Mouse (Mus musculus) thymus, adult 2 months (tissue): ENCODE data around the gene Atf6b.

Experiments used
- CTCF ChIP-seq: fragments of 200-500 bp; IDR thresholded peaks from 2 replicates; pipeline ENCODE4 v1.5.1; 2012; ENCODE audit warnings: mild to moderate bottlenecking, control low read depth, low read length, moderate library complexity, borderline replicate concordance; ENCODE audit not compliant: control insufficient read depth, poor library complexity, insufficient read depth; ENCODE audit errors: extremely low read depth
- POLR2A ChIP-seq: fragments of 200-500 bp; IDR thresholded peaks from 2 replicates; pipeline ENCODE4 v1.6.1; 2012; ENCODE audit warnings: mild to moderate bottlenecking, low read length, control low read depth, moderate library complexity; ENCODE audit not compliant: control insufficient read depth, poor library complexity, insufficient read depth; ENCODE audit errors: extremely low read depth

DNA sequence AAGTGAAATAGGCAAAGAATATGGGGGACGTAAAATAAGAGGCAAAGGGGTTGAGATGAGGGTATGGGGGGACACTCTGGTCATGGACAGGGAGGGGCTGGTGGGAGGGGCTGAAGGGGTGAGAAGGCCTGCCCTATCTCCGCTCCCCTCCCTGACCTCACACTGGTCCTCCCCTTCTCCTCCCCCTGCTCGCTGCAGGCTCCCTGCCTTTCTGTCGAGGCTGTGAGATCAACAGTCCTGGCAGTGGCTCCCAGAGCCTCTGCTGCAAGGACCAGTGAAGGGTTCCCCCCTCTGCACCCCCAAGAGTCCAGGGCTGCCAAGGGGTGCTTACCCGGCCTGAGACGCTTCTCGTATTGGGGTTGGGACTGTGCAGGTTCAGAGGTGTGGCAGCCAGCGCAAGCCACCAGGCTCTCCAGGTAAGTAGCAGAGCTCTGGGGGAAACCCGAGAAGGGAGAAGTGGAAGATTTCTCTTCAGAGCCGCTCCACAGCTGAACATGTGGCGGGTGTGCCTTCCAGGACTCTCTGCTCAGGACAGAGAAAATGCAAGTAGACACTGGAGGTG lies 13.4 kb downstream of the Atf6b start:
- TF ChIP-seq POLR2A (no peak), CTCF (no peak)
